Mouse (Mus musculus): ENCODE results near the gene Ccdc187.

- TF ChIP-seq CTCF (IDR thresholded peaks at IDR 0.05; ENCODE audit: extremely low read depth, insufficient read depth, insufficient read length, insufficient replicate concordance), result no peak
- no peak for TF ChIP-seq POLR2A (IDR thresholded peaks at IDR 0.05; ENCODE audit: low read depth, low read length)
Measured at GRCm38 (mm10) chr2:26305555-26305954, 11.2 kb upstream of the Ccdc187 start.
